Mouse (Mus musculus) embryonic facial prominence, embryonic 12.5 days (tissue): ENCODE results near the gene Tle6. TPM values are rescaled to one million over a fixed set of nuclear protein-coding genes. Genes with fewer than 3 reads are reported as not detected.
"Not testable (repeated sequence)": the region's sequence is repeated elsewhere in the genome, so short reads cannot be mapped to it uniquely, and the experiment has no call there.

Experiments used
- ATAC-seq: fragments of 200-750 bp; cut with Nextera tagmentation; 2 replicates; pipeline ENCODE4 v1.8.0; 2017; ENCODE audit not compliant: insufficient number of reproducible peaks, insufficient read depth, low FRiP score, low TSS enrichment
- H3K27ac ChIP-seq: fragments of 300-500 bp; sonication (generic); 2 replicates; pipeline ENCODE4 v1.5.1; 2016; ENCODE audit warnings: mild to moderate bottlenecking
- H3K27me3 ChIP-seq: fragments of 300-500 bp; sonication (generic); 2 replicates; pipeline ENCODE4 v1.6.1; 2016; ENCODE audit warnings: mild to moderate bottlenecking, moderate library complexity
- H3K36me3 ChIP-seq: fragments of 300-500 bp; sonication (generic); 2 replicates; pipeline ENCODE4 v1.6.1; 2016; ENCODE audit warnings: mild to moderate bottlenecking
- H3K4me1 ChIP-seq: fragments of 300-500 bp; sonication (generic); 2 replicates; pipeline ENCODE4 v1.6.1; 2016
- H3K4me2 ChIP-seq: fragments of 300-500 bp; sonication (generic); replicated peaks from 2 replicates; pipeline ENCODE4 v1.6.1; 2016; ENCODE audit warnings: mild to moderate bottlenecking, moderate library complexity
- H3K4me3 ChIP-seq: fragments of 300-500 bp; sonication (generic); 2 replicates; pipeline ENCODE4 v1.5.1; 2016; ENCODE audit warnings: mild to moderate bottlenecking
- H3K9ac ChIP-seq: fragments of 300-500 bp; sonication (generic); 2 replicates; pipeline ENCODE4 v1.6.1; 2016; ENCODE audit warnings: mild to moderate bottlenecking, moderate library complexity
- H3K9me3 ChIP-seq: fragments of 300-500 bp; sonication (generic); 2 replicates; pipeline ENCODE4 v1.6.1; 2016; ENCODE audit warnings: mild to moderate bottlenecking, moderate library complexity
- WGBS: fragments of 180-500 bp; shearing (Covaris S2); methylation state at CpG from one replicate; pipeline ENCODE4 v1.1.7; 2016; 5-methylcytosine and 5-hydroxymethylcytosine counted together
- polyA plus RNA-seq: library from polyadenylated mRNA; unstranded; fragments of >200 nt; fragmentation: Nextera tagmentation; extraction: Ambion mirVana; gene quantifications from 2 replicates; pipeline ENCODE4 v1.2.1, GENCODE M21; 2016

The Tle6 gene
- polyA plus RNA-seq, 1 experiment from 2014 or later: 14.4 TPM

DNA sequence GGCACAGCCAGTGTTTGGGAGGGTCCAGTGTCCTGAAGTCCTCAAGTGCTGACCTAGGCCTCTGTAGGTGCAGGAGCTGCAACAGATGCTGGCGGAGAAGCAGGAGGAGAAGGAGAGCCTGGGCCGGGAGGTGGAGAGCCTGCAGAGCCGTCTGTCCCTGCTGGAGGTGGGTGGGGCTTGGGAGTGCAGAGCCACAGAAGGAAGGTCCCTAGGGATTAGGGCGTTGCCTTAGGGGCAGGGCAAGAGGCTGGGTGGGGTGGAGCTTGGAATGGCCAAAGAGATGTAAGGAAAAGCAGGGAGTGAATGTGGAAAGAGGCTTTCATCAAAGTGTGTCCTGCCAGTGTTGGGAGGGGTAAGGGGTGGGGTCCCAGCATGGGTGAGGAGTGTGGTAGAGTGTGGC lies 40.0 kb upstream of the Tle6 start:
- peaks cover 12% of the 10 kb centered on the region for H3K4me1 ChIP-seq
- H3K4me2 ChIP-seq, ATAC-seq, H3K27ac ChIP-seq, H3K9me3 ChIP-seq, H3K27me3 ChIP-seq, H3K36me3 ChIP-seq, H3K4me3 ChIP-seq, H3K9ac ChIP-seq: not testable (repeated sequence)
- WGBS: 45% methylated on average over 4 of the region's 4 CpGs

DNA sequence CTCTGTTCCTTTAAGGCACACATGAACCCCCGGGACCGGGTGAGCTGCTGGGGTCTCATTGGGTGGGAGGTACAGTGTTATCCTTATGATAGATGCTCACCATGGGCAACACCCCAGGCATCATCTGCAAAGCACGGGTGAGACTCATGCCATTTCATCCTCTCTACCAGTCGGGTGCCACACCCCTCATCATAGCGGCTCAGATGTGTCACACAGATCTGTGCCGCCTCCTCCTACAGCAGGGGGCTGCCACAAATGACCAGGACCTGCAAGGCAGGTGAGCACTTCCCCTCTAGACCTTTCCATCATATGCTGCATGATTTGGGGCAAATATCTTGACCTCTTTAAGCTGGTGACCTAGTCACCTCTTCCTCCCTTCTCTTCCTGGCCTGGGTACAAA lies 37.2 kb upstream of the Tle6 start:
- 75% methylated on average over 6 of the region's 6 CpGs for WGBS
- H3K27me3 ChIP-seq: 0 out of 2 replicates have a peak, but pooled peaks cover 4% of the 10 kb centered on the region
- no peak overlapping the region for H3K9ac ChIP-seq
- peaks cover 15% of the 10 kb centered on the region for H3K4me1 ChIP-seq
- H3K4me3 ChIP-seq: no peak overlapping the region
- no peak for ATAC-seq
- H3K4me2 ChIP-seq: no peak overlapping the region
- H3K9me3 ChIP-seq: no peaks in the 10 kb centered on the region
- no peaks in the 10 kb centered on the region for H3K36me3 ChIP-seq
- H3K27ac ChIP-seq: no peak overlapping the region

DNA sequence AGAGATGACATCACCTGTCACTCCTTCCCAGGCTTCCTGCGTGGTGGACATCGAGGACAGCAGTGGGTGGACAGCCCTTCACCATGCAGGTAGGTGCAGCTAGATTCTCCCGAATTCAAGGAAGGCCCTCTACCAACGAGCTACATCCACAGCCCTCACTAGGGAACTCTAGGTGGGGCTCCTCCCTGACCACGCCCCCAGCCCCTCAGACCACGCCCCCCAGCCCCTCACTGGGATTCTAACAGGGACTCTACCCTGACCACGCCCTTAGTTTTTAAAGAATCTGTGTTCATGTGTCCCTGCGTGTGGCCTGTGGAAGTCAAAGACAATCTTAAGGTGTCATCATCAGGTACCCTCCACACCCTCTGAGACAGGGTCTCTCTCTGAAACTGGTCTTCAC lies 35.5 kb upstream of the Tle6 start:
- Histone ChIP-seq H3K4me2 (no peak overlapping the region), H3K36me3 (no peaks in the 10 kb centered on the region), H3K4me3 (no peak overlapping the region), H3K9me3 (no peaks in the 10 kb centered on the region), H3K4me1 (0 out of 2 replicates have a peak, but pooled peaks cover 3% of the 10 kb centered on the region), H3K27me3 (0 out of 2 replicates have a peak, but pooled peaks cover 4% of the 10 kb centered on the region), H3K27ac (no peak overlapping the region), H3K9ac (no peak overlapping the region)
- 17% methylated on average over 8 of the region's 8 CpGs for WGBS
- ATAC-seq: no peak

DNA sequence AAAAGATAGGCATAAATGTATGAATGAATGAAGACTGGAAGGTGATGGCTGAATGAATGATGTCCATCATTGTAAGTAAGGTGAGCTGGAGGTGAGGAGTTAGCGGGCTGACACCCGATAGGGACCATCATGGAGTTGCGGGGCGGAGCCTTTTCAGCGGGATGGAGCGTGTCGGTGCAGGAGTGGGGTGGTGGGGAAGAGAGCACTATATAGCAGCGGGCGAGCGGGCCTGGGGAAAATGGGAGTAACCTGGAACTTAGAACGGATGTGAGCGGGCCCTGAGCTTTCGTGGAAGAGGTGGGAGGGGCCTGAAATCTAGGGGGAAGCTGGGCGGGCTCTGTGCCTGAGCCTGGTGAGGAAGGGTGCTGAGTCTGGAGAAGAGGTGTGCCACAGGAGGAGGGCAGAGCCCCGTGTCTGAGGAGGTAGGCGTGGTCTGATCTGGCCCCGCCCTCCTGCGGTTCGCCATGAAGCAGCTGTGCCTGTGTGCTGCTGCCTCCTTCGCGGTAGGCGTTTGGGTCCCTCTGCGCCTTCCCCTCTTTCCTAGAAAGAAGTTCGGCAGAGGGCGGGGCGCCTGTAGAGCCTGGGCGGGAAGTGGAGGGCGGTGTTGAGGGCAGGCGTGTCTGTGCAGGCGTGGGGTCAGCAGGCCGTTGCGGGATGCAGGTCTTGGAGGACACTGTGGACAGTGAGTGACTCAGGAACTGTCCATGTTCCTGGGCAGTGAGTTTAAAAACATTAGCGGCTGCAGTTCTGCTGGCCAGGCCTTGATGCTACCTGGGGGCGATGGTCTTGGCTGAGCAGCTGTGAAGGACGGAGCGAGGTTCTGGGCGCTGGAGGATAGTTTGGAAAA lies 32.6 kb upstream of the Tle6 start:
- Histone ChIP-seq H3K4me3 (peak overlapping the region; percentile 50), H3K27ac (peak overlapping the region; percentile 71), H3K36me3 (no peaks in the 10 kb centered on the region), H3K4me2 (peak overlapping the region; percentile 70), H3K9ac (peak overlapping the region; percentile 55), H3K9me3 (no peaks in the 10 kb centered on the region), H3K27me3 (0 out of 2 replicates have a peak, but pooled peaks cover 4% of the 10 kb centered on the region), H3K4me1 (0 out of 2 replicates have a peak, but pooled peaks cover 3% of the 10 kb centered on the region)
- 3% methylated on average over 37 of the region's 37 CpGs for WGBS
- peak; percentile 87 for ATAC-seq

DNA sequence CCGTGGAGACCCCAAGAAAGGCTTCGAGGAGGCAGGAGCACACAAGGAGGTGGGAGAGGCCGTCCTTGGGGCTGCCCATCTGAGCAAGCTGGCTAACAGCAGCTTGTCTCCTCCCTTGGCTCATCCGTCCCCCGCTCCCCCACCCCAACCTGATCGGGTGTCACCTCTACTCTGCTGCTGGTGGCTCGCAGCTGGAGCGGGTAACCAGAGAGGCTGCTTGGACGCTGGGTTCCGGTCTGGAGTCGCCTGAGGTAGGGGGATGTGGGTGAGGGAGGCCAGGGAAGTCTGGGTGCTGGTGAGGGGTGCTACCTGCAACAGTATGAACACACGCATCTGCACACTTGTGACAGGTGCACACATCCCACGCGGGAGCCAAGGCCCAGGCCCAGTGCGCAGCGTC lies 27.5 kb upstream of the Tle6 start, which contains the start of gene Ankrd24:
TSS of gene Ankrd24 (plus strand) at position 151 of the 400 bp plus-strand sequence.
- no peak for ATAC-seq
- H3K36me3 ChIP-seq: peaks cover 26% of the 10 kb centered on the region
- H3K4me2 ChIP-seq: peak within 1 kb of the TSS; percentile 61
- H3K9me3 ChIP-seq: no peaks in the 10 kb centered on the region
- H3K9ac ChIP-seq: peak within 1 kb of the TSS; percentile 72
- H3K27ac ChIP-seq: peak within 1 kb of the TSS; percentile 93
- H3K27me3 ChIP-seq: no peaks in the 10 kb centered on the region
- H3K4me3 ChIP-seq: peak within 1 kb of the TSS; percentile 71
- peaks cover 17% of the 10 kb centered on the region for H3K4me1 ChIP-seq
- 72% methylated on average over 16 of the region's 16 CpGs for WGBS

DNA sequence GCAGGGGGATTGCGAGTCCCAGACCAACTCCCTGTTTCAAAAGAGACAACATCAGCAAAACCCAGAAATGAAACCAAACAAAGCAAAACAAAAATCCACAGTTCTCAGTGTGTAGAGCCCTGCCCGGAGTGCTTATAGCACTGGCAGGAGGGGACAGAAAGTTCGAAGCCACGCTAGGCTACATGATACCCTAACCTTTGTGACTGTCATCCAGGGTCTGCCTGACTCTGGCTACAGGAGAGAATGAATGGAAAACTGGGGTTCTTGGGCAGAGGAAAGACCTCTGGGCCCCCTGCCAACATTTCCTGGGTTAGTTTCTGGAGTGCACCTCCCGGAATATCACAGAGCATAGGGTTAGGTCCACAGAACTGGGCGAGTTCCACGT lies 27.0 kb upstream of the Tle6 start:
- no peaks in the 10 kb centered on the region for H3K27me3 ChIP-seq
- H3K9me3 ChIP-seq: no peaks in the 10 kb centered on the region
- H3K9ac ChIP-seq: peak overlapping the region; percentile 72
- peaks cover 17% of the 10 kb centered on the region for H3K4me1 ChIP-seq
- WGBS: 60% methylated on average over 7 of the region's 7 CpGs
- H3K4me2 ChIP-seq: peak overlapping the region; percentile 61
- peak overlapping the region; percentile 93 for H3K27ac ChIP-seq
- peaks cover 29% of the 10 kb centered on the region for H3K36me3 ChIP-seq
- ATAC-seq: no peak
- peak overlapping the region; percentile 71 for H3K4me3 ChIP-seq

DNA sequence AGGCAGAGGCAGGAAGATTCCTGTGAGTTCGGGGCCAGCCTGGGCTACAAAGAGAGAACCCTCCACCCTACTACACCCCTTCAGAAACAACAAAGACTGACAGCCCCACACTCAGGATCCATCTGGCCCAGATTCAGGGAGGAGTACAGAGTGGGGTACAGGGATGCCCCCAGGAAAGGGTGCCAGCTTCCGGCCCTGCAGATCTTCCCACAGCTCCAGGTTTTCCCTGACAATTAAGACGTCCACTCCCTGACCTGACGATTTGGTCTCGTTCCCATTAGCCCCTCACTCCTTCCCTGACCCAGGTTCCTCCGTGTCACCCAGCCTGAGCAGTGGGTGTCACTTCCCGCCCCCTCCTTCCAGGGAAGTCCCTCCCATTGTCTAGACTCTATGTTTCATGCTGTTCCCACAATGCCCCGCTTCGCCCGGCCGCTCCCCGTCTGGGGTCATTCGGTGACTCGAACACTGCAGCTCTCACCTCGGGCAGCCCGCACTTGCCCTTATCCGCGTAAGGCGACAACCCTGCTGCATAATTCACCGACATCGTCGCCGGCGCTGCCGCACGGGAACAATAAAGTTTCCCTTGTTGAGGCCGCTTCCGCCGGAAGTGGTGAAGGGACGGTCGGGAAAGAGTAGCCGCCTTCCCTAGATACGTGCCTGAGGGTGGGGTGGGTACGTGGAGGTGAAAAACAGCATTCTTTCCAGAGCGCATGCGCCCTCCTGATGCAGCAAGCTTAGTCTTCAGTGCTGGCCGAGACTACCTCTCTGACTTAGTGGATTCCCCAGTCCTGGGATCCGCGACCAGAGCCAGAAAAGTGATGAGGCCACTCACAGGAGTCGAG lies 26.3 kb upstream of the Tle6 start, which contains the start of gene Sirt6:
TSS of gene Sirt6 (minus strand) at position 804 of the 842 bp plus-strand sequence.
- 6% methylated on average over 40 of the region's 40 CpGs for WGBS
- peaks cover 35% of the 10 kb centered on the region for H3K36me3 ChIP-seq
- H3K9ac ChIP-seq: peak within 1 kb of the TSS; percentile 72
- peak within 1 kb of the TSS; percentile 71 for H3K4me3 ChIP-seq
- H3K4me2 ChIP-seq: peak within 1 kb of the TSS; percentile 61
- H3K9me3 ChIP-seq: no peaks in the 10 kb centered on the region
- peak; percentile 83 for ATAC-seq
- H3K27me3 ChIP-seq: no peaks in the 10 kb centered on the region
- peak within 1 kb of the TSS; percentile 93 for H3K27ac ChIP-seq
- H3K4me1 ChIP-seq: peaks cover 17% of the 10 kb centered on the region

DNA sequence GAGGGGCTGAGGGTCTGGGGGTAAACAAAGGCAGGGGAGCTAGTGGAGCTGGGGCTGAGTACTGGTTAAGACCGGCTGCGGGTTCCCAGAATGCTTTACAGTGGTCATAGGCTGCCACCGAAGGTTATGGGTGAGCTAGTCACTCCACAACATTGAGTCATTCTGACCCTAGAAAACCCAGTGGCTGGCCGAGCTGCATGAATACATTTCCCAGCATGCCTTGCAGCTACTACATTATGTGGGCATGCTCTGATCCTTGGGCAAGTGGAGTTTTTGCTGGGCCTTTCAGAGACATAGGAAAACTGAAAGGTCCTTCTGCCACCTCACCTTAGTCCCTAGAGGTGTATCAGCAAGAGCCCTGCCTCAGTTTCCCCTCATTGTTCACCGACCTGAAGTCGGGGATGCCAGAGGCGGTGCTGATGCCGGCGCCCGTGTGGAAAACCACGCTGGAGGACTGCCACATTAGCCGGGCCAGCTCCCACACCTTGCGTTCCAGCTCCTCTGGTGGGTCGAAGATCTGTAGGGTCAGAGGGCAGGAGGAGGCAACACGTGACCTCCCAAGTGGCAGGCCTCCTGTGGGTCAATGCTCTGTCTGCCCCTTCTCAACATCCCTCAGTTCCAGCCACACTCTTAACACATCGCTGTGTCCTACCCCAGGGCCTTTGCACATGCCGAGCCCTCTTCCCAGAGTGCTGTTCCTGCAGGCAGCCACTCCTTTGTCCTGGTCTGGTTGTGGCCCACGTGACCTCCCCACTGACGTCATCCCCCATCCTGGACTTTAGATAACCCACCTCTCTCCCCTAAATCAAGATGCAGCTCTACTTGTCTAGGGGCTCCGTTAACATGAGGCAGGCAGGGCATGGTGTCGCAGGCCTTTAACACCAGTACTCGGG lies 25.5 kb upstream of the Tle6 start:
- Histone ChIP-seq H3K4me3 (peak overlapping the region; percentile 71), H3K9me3 (no peaks in the 10 kb centered on the region), H3K36me3 (peaks cover 42% of the 10 kb centered on the region), H3K9ac (peak overlapping the region; percentile 72), H3K4me1 (peaks cover 17% of the 10 kb centered on the region), H3K27me3 (no peaks in the 10 kb centered on the region), H3K4me2 (peak overlapping the region; percentile 61), H3K27ac (peak overlapping the region; percentile 93; the same call in 1 of the 2 replicates)
- ATAC-seq: 0 out of 2 replicates have a peak, but pooled peaks have one; percentile 1
- 91% methylated on average over 22 of the region's 22 CpGs for WGBS

DNA sequence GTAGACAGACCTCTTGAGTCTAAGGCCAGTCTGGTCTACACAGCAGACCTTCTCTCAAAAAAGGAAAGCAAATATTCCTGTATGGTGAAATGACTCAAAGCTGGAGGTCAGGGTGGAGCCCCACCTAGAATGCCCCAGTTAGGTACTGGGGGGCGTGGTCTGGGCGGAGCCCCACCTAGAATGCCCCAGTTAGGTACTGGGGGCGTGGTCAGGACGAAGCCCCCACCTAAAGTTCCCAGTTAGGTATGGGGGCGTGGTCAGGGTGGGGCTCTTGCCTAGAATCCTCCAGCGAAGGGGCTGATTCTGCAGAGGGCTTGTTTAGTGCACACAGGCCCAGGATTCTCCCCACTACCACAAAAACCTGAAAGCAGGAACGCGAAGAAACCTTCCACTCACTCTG lies 22.6 kb upstream of the Tle6 start:
- H3K36me3 ChIP-seq: peaks cover 44% of the 10 kb centered on the region
- WGBS: 61% methylated on average over 8 of the region's 8 CpGs

DNA sequence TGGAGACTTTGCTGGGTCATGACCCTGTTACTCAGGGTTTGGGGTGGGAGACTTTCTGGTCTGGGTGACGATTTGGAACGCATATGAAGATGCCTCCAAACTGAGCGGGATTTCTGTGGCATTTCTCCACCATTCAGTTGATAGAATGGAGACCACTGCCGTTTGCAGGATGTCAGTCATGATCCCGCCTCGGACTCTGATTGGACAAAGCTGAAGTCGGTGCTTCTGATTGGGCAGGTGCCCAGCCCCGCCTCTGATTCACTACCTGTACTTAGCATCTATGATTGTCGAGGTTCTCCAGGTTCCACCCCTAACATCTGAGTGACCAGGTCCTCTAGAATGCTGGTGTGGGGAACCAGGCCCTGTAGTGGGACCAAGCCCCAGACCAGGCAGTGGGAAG lies 19.9 kb upstream of the Tle6 start:
- Histone ChIP-seq H3K36me3 (peaks cover 41% of the 10 kb centered on the region), H3K9me3 (no peaks in the 10 kb centered on the region), H3K9ac (no peak overlapping the region), H3K27ac (no peak overlapping the region), H3K4me1 (peaks cover under 1% of the 10 kb centered on the region; the same call in 1 of the 2 replicates), H3K4me2 (no peak overlapping the region), H3K27me3 (no peaks in the 10 kb centered on the region), H3K4me3 (no peak overlapping the region)
- WGBS: 53% methylated on average over 9 of the region's 9 CpGs
- no peak for ATAC-seq

More for the DNA sequence above, 22.6 kb upstream of the Tle6 start:
- Histone ChIP-seq H3K27ac (no peak overlapping the region), H3K4me2 (no peak overlapping the region), H3K27me3 (no peaks in the 10 kb centered on the region), H3K9me3 (no peaks in the 10 kb centered on the region), H3K9ac (no peak overlapping the region), H3K4me1 (peaks cover 16% of the 10 kb centered on the region), H3K4me3 (no peak overlapping the region)
- ATAC-seq: no peak

DNA sequence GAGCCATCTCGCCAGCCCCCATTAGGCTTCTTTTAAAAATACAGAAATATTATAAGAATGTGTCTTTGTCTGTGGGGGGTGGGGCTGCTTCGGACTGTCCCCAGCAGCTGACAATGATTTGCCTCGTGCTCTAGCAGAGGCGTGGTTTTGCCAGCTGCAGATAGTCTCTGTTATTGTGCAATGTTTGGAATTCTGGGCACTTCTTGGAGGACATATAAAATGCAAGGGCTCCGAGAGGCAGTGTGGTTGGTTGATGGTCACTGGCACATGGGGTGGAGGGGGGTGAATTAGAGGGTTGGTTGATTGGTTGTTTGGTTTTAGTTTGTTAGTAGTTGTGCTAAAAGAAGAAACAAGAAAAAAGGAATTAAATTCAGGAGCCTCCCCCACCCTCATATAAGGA lies 19.1 kb upstream of the Tle6 start:
- Histone ChIP-seq H3K4me2 (no peak overlapping the region), H3K4me3 (no peak overlapping the region), H3K36me3 (peaks cover 34% of the 10 kb centered on the region), H3K27ac (no peak overlapping the region), H3K9me3 (no peaks in the 10 kb centered on the region), H3K4me1 (peaks cover 4% of the 10 kb centered on the region; the same call in 1 of the 2 replicates), H3K9ac (no peak overlapping the region), H3K27me3 (no peaks in the 10 kb centered on the region)
- 75% methylated on average over 5 of the region's 5 CpGs for WGBS
- no peak for ATAC-seq
